Mouse (Mus musculus): ENCODE measurements around the gene Efhd2.

DNA sequence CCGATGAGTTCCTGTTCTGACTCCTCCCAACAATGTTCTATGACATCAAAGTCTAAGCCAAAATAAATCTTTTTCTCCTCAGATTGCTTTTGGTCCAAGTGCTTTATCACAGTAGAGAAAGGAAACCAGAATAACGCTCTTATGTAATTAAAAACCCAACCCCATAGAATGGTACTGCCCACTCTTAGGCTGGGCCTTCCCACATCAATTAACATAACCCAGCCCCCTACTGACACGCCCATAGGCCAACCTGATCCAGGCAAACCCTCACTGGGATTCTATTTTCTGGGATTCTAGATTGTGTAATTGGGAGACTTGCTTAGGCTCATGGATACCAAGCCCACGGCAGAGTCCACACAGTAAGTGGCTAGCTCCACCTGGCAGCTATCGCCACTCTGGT, 9.7 kb downstream of the Efhd2 start:
- TF ChIP-seq CTCF (IDR thresholded peaks at IDR 0.05; ENCODE audit: low read depth, low read length) (no peak), POLR2A (IDR thresholded peaks at IDR 0.05; ENCODE audit: insufficient read depth, low read length) (no peak), EP300 (IDR thresholded peaks at IDR 0.05; ENCODE audit: insufficient read depth, low read depth, low read length) (no peak)

Measured in ES-Bruce4 (cell line).